In the genomic region with DNA sequence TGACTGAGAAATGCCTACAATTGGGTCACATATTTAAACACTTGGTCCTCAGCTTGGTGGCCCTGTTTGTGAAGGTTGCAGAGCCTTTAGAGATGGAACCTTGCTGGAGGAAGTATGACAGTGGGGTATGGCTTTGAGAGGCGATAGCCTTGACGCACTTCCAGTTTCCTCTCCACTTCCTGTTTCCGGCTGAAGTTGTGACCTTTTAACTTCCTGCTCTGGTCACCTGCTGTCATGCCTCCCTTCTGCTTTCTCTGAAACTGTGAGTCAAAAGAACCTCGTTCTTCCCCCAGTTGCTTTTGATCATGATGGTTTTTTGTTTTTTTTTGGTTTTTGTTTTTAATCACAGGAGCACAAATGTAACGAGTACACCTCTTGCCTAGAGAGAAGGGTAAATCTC, we compare ENCODE assay signal across 21 mouse cellular contexts.
A peak's percentile ranks its signal among the peaks of the same experiment; 100 is the strongest.
DNase-seq lines count a peak whose midpoint lies in the region; ATAC-seq and TF ChIP-seq lines count a peak whose summit lies in the region.
"Had no signal": no experiment of that assay in that cellular context is flagged by ENCODE, and none has a peak within 500 bp of the region (broad histone marks: within the 10 kb centered on the region; RNA-seq: fewer than 3 reads in every experiment).

No protein-coding gene starts in this region.

- TF ChIP-seq EP300 in MEL (IDR thresholded peaks at IDR 0.05; ENCODE audit: low read depth in 1 of 2, low read length in 2 of 2) = no peak
- TF ChIP-seq EP300 in lung, postnatal 0 days (IDR thresholded peaks at IDR 0.05) = no peak

- no peak overlapping the region for H3K9ac ChIP-seq in MEL (ENCODE audit: control insufficient read depth, low read depth, low read length, poor library complexity, severe bottlenecking)
- no peak overlapping the region for H3K9ac ChIP-seq in lung, postnatal 0 days (replicated peaks; ENCODE audit: low read depth)
- H3K9ac ChIP-seq in midbrain, embryonic 15.5 days = no peak overlapping the region
- H3K9ac ChIP-seq: embryonic facial prominence, embryonic 15.5 days; forebrain, embryonic 15.5 days; heart, embryonic 13.5 days; hindbrain, embryonic 12.5 days; intestine, embryonic 15.5 days had no signal

- no peak for TF ChIP-seq POLR2A in MEL (IDR thresholded peaks at IDR 0.05; ENCODE audit: control insufficient read depth in 1 of 2, insufficient read depth in 1 of 2, low read depth in 1 of 2, low read length in 2 of 2, poor library complexity in 1 of 2)

- DNase-seq in CD4-positive, CD25-positive, alpha-beta regulatory T cell, adult 2 months (ENCODE audit: low read depth, low spot score) = peak; percentile 11
- peak; percentile 17 for DNase-seq in MEL (ENCODE audit: low read depth, low spot score)
- DNase-seq in lung, postnatal 0 days (ENCODE audit: low spot score) = no peak
- no peak for DNase-seq in heart, adult 18-20 months
- DNase-seq: adrenal gland, adult 8-10 months; cerebellum, adult 11 months; cerebellum, adult 8-10 months; cerebellum, postnatal 14 days; embryo, embryonic 11 days; gastrocnemius, postnatal 10 days; heart, postnatal 36 days; kidney, adult 18-20 months had no signal

- no peaks in the 10 kb centered on the region for H3K36me3 ChIP-seq in MEL (ENCODE audit: control insufficient read depth in 1 of 2, insufficient read depth in 2 of 2, low read length in 2 of 2)
- H3K36me3 ChIP-seq in lung, postnatal 0 days (ENCODE audit: insufficient read depth, low read length) = no peaks in the 10 kb centered on the region
- H3K36me3 ChIP-seq in midbrain, embryonic 15.5 days (replicated peaks) = no peaks in the 10 kb centered on the region
- H3K36me3 ChIP-seq: embryonic facial prominence, embryonic 15.5 days; forebrain, embryonic 15.5 days; heart, embryonic 13.5 days; hindbrain, embryonic 12.5 days; intestine, embryonic 15.5 days had no signal

- no peak for TF ChIP-seq RAD21 in MEL (IDR thresholded peaks at IDR 0.05; ENCODE audit: low read depth, low read length)

- H3K27me3 ChIP-seq in MEL (ENCODE audit: control insufficient read depth in 1 of 2, insufficient read depth in 2 of 2, low read length in 2 of 2) = no peaks in the 10 kb centered on the region
- no peaks in the 10 kb centered on the region for H3K27me3 ChIP-seq in lung, postnatal 0 days (replicated peaks; ENCODE audit: insufficient read depth, low read length)
- no peaks in the 10 kb centered on the region for H3K27me3 ChIP-seq in midbrain, embryonic 15.5 days (replicated peaks)
- H3K27me3 ChIP-seq: embryonic facial prominence, embryonic 15.5 days; forebrain, embryonic 15.5 days; heart, embryonic 13.5 days; hindbrain, embryonic 12.5 days; intestine, embryonic 15.5 days had no signal

- H3K4me3 ChIP-seq in MEL (ENCODE audit: control insufficient read depth in 1 of 2, insufficient read depth in 1 of 2, low read depth in 2 of 2, low read length in 2 of 2) = no peak overlapping the region
- H3K4me3 ChIP-seq in lung, postnatal 0 days (ENCODE audit: low read depth, low read length) = no peak overlapping the region
- no peak overlapping the region for H3K4me3 ChIP-seq in midbrain, embryonic 15.5 days
- H3K4me3 ChIP-seq: embryonic facial prominence, embryonic 15.5 days; forebrain, embryonic 15.5 days; heart, embryonic 13.5 days; hindbrain, embryonic 12.5 days; intestine, embryonic 15.5 days had no signal

- H3K9me3 ChIP-seq in MEL (replicated peaks; ENCODE audit: insufficient read depth, low read length) = no peaks in the 10 kb centered on the region
- no peaks in the 10 kb centered on the region for H3K9me3 ChIP-seq in lung, postnatal 0 days (ENCODE audit: low read length)
- H3K9me3 ChIP-seq in midbrain, embryonic 15.5 days = no peaks in the 10 kb centered on the region
- H3K9me3 ChIP-seq: embryonic facial prominence, embryonic 15.5 days; forebrain, embryonic 15.5 days; heart, embryonic 13.5 days; hindbrain, embryonic 12.5 days; intestine, embryonic 15.5 days had no signal

- peak; percentile 42; the same call in 1 of the 2 replicates for ATAC-seq in megakaryocyte progenitor cell, adult 5-6 weeks (replicated peaks; ENCODE audit: poor library complexity)
- no peak for ATAC-seq in lung, postnatal 0 days
- no peak for ATAC-seq in midbrain, embryonic 15.5 days (replicated peaks)
- no peak for ATAC-seq in erythroblast, adult 5-6 weeks (replicated peaks; ENCODE audit: low FRiP score, poor library complexity, severe bottlenecking)
- ATAC-seq: forebrain, embryonic 15.5 days; hindbrain, embryonic 16.5 days; intestine, embryonic 15.5 days had no signal

- TF ChIP-seq CTCF in MEL (IDR thresholded peaks at IDR 0.05 in 2 of 3, conservative IDR thresholded peaks at IDR 0.05 in 1 of 3; ENCODE audit: control insufficient read depth in 1 of 3, insufficient read depth in 1 of 3, low read depth in 2 of 3, low read length in 3 of 3, poor library complexity in 1 of 3, severe bottlenecking in 1 of 3) = no peak
- no peak for TF ChIP-seq CTCF in lung, postnatal 0 days (IDR thresholded peaks at IDR 0.05)

- WGBS in lung, postnatal 0 days = 58% methylated on average over 5 of the region's 5 CpGs
- WGBS in midbrain, embryonic 15.5 days = 80% methylated on average over 5 of the region's 5 CpGs

- H3K4me2 ChIP-seq in lung, postnatal 0 days (replicated peaks; ENCODE audit: low read depth, low read length) = no peak overlapping the region
- no peak overlapping the region for H3K4me2 ChIP-seq in midbrain, embryonic 15.5 days
- H3K4me2 ChIP-seq: embryonic facial prominence, embryonic 15.5 days; forebrain, embryonic 15.5 days; heart, embryonic 13.5 days; hindbrain, embryonic 12.5 days; intestine, embryonic 15.5 days had no signal

- no peaks in the 10 kb centered on the region for H3K4me1 ChIP-seq in MEL (ENCODE audit: control insufficient read depth in 1 of 2, insufficient read depth in 2 of 2, low read length in 2 of 2)
- H3K4me1 ChIP-seq in lung, postnatal 0 days (ENCODE audit: insufficient read depth, low read depth, low read length) = no peaks in the 10 kb centered on the region
- H3K4me1 ChIP-seq in midbrain, embryonic 15.5 days = no peaks in the 10 kb centered on the region
- H3K4me1 ChIP-seq: embryonic facial prominence, embryonic 15.5 days; forebrain, embryonic 15.5 days; heart, embryonic 13.5 days; hindbrain, embryonic 12.5 days; intestine, embryonic 15.5 days had no signal

- no peaks in the 10 kb centered on the region for H3K79me2 ChIP-seq in MEL (ENCODE audit: control insufficient read depth, insufficient read depth, low read length, poor library complexity)

- no peak overlapping the region for H3K27ac ChIP-seq in MEL (ENCODE audit: control insufficient read depth, low read depth, low read length)
- no peak overlapping the region for H3K27ac ChIP-seq in lung, postnatal 0 days (ENCODE audit: low read length)
- H3K27ac ChIP-seq in midbrain, embryonic 15.5 days = no peak overlapping the region
- H3K27ac ChIP-seq: embryonic facial prominence, embryonic 15.5 days; forebrain, embryonic 15.5 days; heart, embryonic 13.5 days; hindbrain, embryonic 12.5 days; intestine, embryonic 15.5 days had no signal

TF ChIP-seq in MEL, 35 proteins besides CTCF, POLR2A, EP300 and RAD21:
- no peak for TF ChIP-seq MYC (IDR thresholded peaks at IDR 0.05; ENCODE audit: low read depth, low read length)
- no peak for TF ChIP-seq E2F4 (IDR thresholded peaks at IDR 0.05; ENCODE audit: borderline replicate concordance, low read depth, low read length)
- no peak for TF ChIP-seq ZNF384 (IDR thresholded peaks at IDR 0.05; ENCODE audit: low read depth, low read length)
- no peak for TF ChIP-seq POLR2AphosphoS2 (IDR thresholded peaks at IDR 0.05; ENCODE audit: low read length)
- TF ChIP-seq USF1 (IDR thresholded peaks at IDR 0.05; ENCODE audit: low read depth, low read length) = no peak
- no peak for TF ChIP-seq ZC3H11A (IDR thresholded peaks at IDR 0.05; ENCODE audit: low read depth, low read length)
- no peak for TF ChIP-seq SIN3A (IDR thresholded peaks at IDR 0.05; ENCODE audit: low read length)
- no peak for TF ChIP-seq ETS1 (IDR thresholded peaks at IDR 0.05; ENCODE audit: low read depth, low read length)
- TF ChIP-seq ZKSCAN1 (IDR thresholded peaks at IDR 0.05; ENCODE audit: low read depth, low read length) = no peak
- TF ChIP-seq GABPA (IDR thresholded peaks at IDR 0.05; ENCODE audit: low read depth, low read length) = no peak
- no peak for TF ChIP-seq MAFK (IDR thresholded peaks at IDR 0.05; ENCODE audit: borderline replicate concordance, low read depth, low read length)
- TF ChIP-seq MEF2A (IDR thresholded peaks at IDR 0.05; ENCODE audit: extremely low read depth, insufficient replicate concordance, low read depth, low read length, poor library complexity, severe bottlenecking) = no peak
- TF ChIP-seq CHD2 (IDR thresholded peaks at IDR 0.05; ENCODE audit: low read length) = no peak
- no peak for TF ChIP-seq KAT2A (conservative IDR thresholded peaks at IDR 0.05; ENCODE audit: low read depth, low read length)
- no peak for TF ChIP-seq MXI1 (IDR thresholded peaks at IDR 0.05; ENCODE audit: low read depth, low read length)
- no peak for TF ChIP-seq ZMIZ1 (IDR thresholded peaks at IDR 0.05; ENCODE audit: low read depth, low read length)
- no peak for TF ChIP-seq ELF1 (IDR thresholded peaks at IDR 0.05; ENCODE audit: low read depth, low read length)
- no peak for TF ChIP-seq TCF12 (IDR thresholded peaks at IDR 0.05; ENCODE audit: low read depth, low read length)
- no peak for TF ChIP-seq HCFC1 (IDR thresholded peaks at IDR 0.05; ENCODE audit: low read depth, low read length)

Comparison
In these comparisons a context has a peak if more than half of its experiments do, and no peak if none do; other contexts are left out.
1. DNase-seq: peak in CD4-positive, CD25-positive, alpha-beta regulatory T cell, adult 2 months (single experiment) and MEL (single experiment); none in lung, postnatal 0 days (single experiment) and heart, adult 18-20 months (0 of 2).